Mouse (Mus musculus) liver, embryonic 14.5 days (tissue): ENCODE results near the gene Dgkh.

Experiments used
- CTCF ChIP-seq: IDR thresholded peaks from 2 replicates; pipeline ENCODE4 v1.5.1; 2016; ENCODE audit warnings: antibody characterized with exemption, low read depth, control low read depth
- EP300 ChIP-seq: IDR thresholded peaks from 2 replicates; pipeline ENCODE4 v1.6.1; 2016; ENCODE audit warnings: antibody characterized with exemption, low read depth

DNA sequence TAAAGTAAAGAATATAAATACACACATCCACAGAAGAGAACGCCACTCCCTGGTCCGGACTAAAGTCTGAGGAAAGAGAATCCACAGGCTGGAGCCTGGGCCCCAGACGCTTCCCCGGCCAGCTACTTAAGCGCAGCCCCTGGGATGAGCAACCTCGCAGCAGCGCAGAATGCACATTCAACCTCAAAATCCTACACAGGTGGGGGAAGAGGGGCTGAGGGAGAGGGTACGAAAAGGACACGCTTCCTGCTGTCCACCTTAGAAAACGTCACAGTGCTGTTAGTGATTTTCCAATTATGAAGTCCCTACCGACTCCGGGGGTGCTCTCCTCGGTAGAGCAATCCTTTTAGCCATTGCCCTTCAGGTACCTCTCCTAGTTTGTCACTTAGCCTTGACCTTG is 6.6 kb downstream of the Dgkh start:
- TF ChIP-seq CTCF (no peak), EP300 (no peak)
